Mouse (Mus musculus) cortical plate, adult 2 months (tissue): Measurements from ENCODE around the gene BC051665.

Source experiments
- CTCF ChIP-seq: fragments of 200-500 bp; IDR thresholded peaks from 2 replicates; pipeline ENCODE4 v1.5.1; 2011; ENCODE audit warnings: mild to moderate bottlenecking, control low read depth, low read length; ENCODE audit not compliant: insufficient read depth; ENCODE audit errors: extremely low read depth
- POLR2A ChIP-seq: fragments of 200-500 bp; IDR thresholded peaks from 2 replicates; pipeline ENCODE4 v1.6.1; 2011; ENCODE audit warnings: mild to moderate bottlenecking, low read length, control low read depth; ENCODE audit not compliant: insufficient read depth; ENCODE audit errors: extremely low read depth

- TF ChIP-seq CTCF (peak; percentile 26; the same call in 1 of the 2 replicates), POLR2A (no peak)
These were observed 37.6 kb downstream of the BC051665 start for GRCm38 (mm10) chr13:60748556-60748955.
